Mouse (Mus musculus) left cerebral cortex, adult 8-10 months (tissue): ENCODE measurements at regions not wholly inside any gene's neighbourhood (a gene's known extent, or its start where the extent isn't known, plus 50 kb on each side); places are given as distances from the start of the nearest gene placed in this dataset.
"Not testable (repeated sequence)": the region's sequence is repeated elsewhere in the genome, so short reads cannot be mapped to it uniquely, and the experiment has no call there.

Experiments
- DNase-seq, 2 experiments: peaks; one replicate each; pipeline ENCODE4 v3.0.0; 2022; ENCODE audit warnings: low spot score in 2 of 2

GRCm38 (mm10) chr17:17293932-17294534 is 80.1 kb upstream of the Riok2 start:
- peak; percentile 81 to 93 for DNase-seq

- not testable (repeated sequence) for DNase-seq
Observed at GRCm38 (mm10) chr17:17295037-17295436, 79.1 kb upstream of the Riok2 start.

- DNase-seq = not testable (repeated sequence)
Observed at GRCm38 (mm10) chr17:17303496-17303895, 70.6 kb upstream of the Riok2 start.
